Mouse (Mus musculus) heart, adult 2 months (tissue): ENCODE data around the gene Dnajb6. TPM values are rescaled to one million over a fixed set of nuclear protein-coding genes. Genes with fewer than 3 reads are reported as not detected.

ENCODE experiments used
- DNase-seq, 2 experiments: peaks; one replicate each; pipeline ENCODE4 v3.0.0; 2021
- H3K27ac ChIP-seq: fragments of 200-600 bp; 2 replicates; pipeline ENCODE4 v1.8.1; 2022
- H3K27me3 ChIP-seq: fragments of 200-500 bp; 2 replicates; pipeline ENCODE4 v1.6.1; 2012; ENCODE audit warnings: mild to moderate bottlenecking, low read length, inconsistent platforms, mixed read lengths; ENCODE audit not compliant: control insufficient read depth, insufficient read depth
- H3K36me3 ChIP-seq: fragments of 200-500 bp; 2 replicates; pipeline ENCODE4 v1.6.1; 2012; ENCODE audit warnings: low read length, inconsistent platforms; ENCODE audit not compliant: control insufficient read depth, insufficient read depth
- H3K4me1 ChIP-seq: fragments of 200-500 bp; 2 replicates; pipeline ENCODE4 v1.6.1; 2011; ENCODE audit warnings: low read length; ENCODE audit not compliant: control insufficient read depth, insufficient read depth
- H3K4me3 ChIP-seq: fragments of 200-600 bp; 2 replicates; pipeline ENCODE4 v1.8.1; 2022
- H3K79me2 ChIP-seq: fragments of 200-500 bp; replicated peaks from 2 replicates; pipeline ENCODE4 v1.6.1; 2012; ENCODE audit warnings: mild to moderate bottlenecking, inconsistent platforms, low read length, moderate library complexity, mixed read lengths; ENCODE audit not compliant: control insufficient read depth, insufficient read depth
- H3K9ac ChIP-seq: fragments of 200-500 bp; 2 replicates; pipeline ENCODE4 v1.6.1; 2012; ENCODE audit warnings: low read depth, mild to moderate bottlenecking, control low read depth, inconsistent platforms, low read length, mixed read lengths
- CTCF ChIP-seq: fragments of 200-600 bp; IDR thresholded peaks from 2 replicates; pipeline ENCODE4 v1.8.1; 2022; ENCODE audit warnings: antibody characterized with exemption, mild to moderate bottlenecking, moderate library complexity
- EP300 ChIP-seq: fragments of 200-500 bp; IDR thresholded peaks from 2 replicates; pipeline ENCODE4 v1.6.1; 2011; ENCODE audit warnings: low read depth, low read length, control low read depth; ENCODE audit not compliant: insufficient read depth
- POLR2A ChIP-seq: fragments of 200-500 bp; IDR thresholded peaks from 2 replicates; pipeline ENCODE4 v1.6.1; 2011; ENCODE audit warnings: mild to moderate bottlenecking, low read depth, low read length, control low read depth; ENCODE audit not compliant: insufficient read depth
- WGBS: fragments of 180-500 bp; shearing (Covaris S2); methylation state at CpG from one replicate; pipeline ENCODE4 v1.1.7; 2018; 5-methylcytosine and 5-hydroxymethylcytosine counted together
- intact Hi-C: fragments of 180-260 bp; cut with DNase I; formaldehyde crosslinking; loops from one replicate; pipeline ENCODE4 v1.15.1; 2025
- polyA plus RNA-seq: library from polyadenylated mRNA; depleted of rRNA; stranded (reverse); fragments of >200 nt; gene quantifications from 2 replicates; pipeline ENCODE4 v1.2.3, GENCODE M21; 2012
- total RNA-seq, 2 experiments: library from RNA; stranded (reverse); gene quantifications; 2 replicates each; pipeline ENCODE4 v1.2.3; 2021

Dnajb6 gene
- total and polyA plus RNA-seq, 3 experiments: 34.0 to 78.4 (median 71.0) TPM

DNA sequence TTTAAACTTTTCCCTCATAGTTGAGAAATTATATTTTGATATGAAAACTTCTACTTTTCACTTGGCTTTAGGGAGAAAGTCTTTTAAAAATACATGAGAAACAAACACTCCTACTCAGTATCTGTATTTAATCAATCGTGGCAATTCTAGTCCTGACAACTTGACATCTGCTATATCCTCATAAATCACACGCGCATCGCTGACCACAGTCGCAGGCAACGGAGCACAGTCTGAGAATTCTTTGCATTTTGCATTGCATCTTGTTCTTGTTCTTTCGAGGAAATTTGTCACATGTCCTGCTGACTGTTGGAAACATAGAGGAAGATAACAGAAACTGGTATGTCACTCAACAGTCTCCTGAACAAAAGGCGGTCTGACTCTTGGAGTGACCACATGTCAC is 116.9 kb downstream of the Dnajb6 start:
- peaks cover 5% of the 10 kb centered on the region for H3K4me1 ChIP-seq
- TF ChIP-seq POLR2A (no peak), CTCF (no peak), EP300 (no peak)
- intact Hi-C loops: no loop called here
- no peaks in the 10 kb centered on the region for H3K27me3 ChIP-seq
- H3K4me3 ChIP-seq: no peak overlapping the region
- no peaks in the 10 kb centered on the region for H3K79me2 ChIP-seq
- no peak overlapping the region for H3K27ac ChIP-seq
- peaks cover 3% of the 10 kb centered on the region for H3K36me3 ChIP-seq
- DNase-seq: no peak
- 76% methylated on average over 8 of the region's 8 CpGs for WGBS
- H3K9ac ChIP-seq: no peak overlapping the region

DNA sequence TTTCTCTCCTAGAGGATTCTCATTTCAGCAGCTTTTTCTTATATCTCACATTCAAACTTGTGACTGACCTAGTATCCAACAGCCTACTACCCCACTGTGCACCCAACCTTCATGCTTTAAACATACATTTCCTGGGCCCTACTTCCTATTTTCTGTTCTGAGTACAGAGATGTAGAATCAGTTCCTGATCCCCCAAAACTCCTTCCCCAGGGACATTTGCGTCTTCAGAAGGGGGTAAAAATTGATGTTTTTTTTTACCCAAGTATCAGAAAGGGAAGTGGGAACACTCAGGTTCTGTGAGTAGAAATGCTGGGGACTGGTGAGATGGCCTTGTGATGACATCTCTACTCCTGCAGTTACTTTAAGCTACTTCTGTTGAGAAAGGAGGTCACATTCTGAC is 117.5 kb downstream of the Dnajb6 start:
- Histone ChIP-seq H3K4me1 (peaks cover 5% of the 10 kb centered on the region), H3K36me3 (peaks cover 3% of the 10 kb centered on the region), H3K9ac (no peak overlapping the region), H3K4me3 (no peak overlapping the region), H3K27me3 (no peaks in the 10 kb centered on the region), H3K27ac (no peak overlapping the region), H3K79me2 (no peaks in the 10 kb centered on the region)
- DNase-seq: no peak
- TF ChIP-seq CTCF (no peak), EP300 (no peak), POLR2A (no peak)
- 83% methylated on average over 1 of the region's 1 CpGs for WGBS
- intact Hi-C loops: no loop called here

DNA sequence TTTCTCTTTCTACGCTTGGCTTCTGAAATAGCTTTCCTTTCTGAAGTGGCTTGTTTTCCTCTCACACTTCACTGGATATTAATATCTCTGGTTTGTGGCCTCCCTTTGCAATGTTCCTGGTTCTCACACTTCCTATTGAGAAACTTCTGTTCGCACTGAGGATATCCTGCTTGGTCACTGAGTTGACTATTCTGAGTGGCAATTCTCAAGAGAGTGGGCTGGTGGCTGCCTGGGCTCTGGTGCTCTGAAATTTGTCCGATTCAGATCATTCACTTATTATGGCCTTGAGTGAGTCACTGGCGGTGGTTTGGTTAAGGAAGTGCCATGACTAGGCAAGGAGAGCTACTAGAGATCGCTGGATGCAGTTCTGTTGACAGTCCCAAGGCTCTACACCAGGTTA is 118.9 kb downstream of the Dnajb6 start:
- TF ChIP-seq CTCF (no peak), EP300 (no peak), POLR2A (no peak)
- DNase-seq: peak in 1 of 2 experiments; percentile 21
- H3K4me3 ChIP-seq: no peak overlapping the region
- H3K27me3 ChIP-seq: no peaks in the 10 kb centered on the region
- WGBS: 44% methylated on average over 5 of the region's 5 CpGs
- no peak overlapping the region for H3K9ac ChIP-seq
- peak overlapping the region; percentile 26 for H3K27ac ChIP-seq
- H3K4me1 ChIP-seq: peaks cover 5% of the 10 kb centered on the region
- H3K36me3 ChIP-seq: no peaks in the 10 kb centered on the region; the same call in 1 of the 2 replicates
- intact Hi-C loops: no loop called here
- no peaks in the 10 kb centered on the region for H3K79me2 ChIP-seq

DNA sequence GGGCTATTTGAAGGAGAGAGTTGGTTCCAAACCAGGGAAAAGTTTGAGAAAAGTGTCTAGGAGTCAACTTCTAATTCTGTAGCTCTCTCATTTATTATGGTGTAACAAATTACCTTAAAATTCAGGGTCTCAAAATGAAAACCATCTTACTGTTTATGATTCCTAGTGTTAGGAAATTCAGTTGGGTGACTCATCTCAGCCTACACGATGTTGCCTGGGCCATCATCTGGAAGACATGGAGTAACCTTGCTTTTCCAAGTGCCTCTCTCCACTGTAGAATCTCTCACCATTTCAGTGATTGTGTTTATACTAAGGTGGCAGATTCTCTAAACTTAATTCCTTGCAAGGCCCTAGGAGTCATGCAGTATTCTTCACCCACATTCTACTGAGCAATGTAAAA is 119.5 kb downstream of the Dnajb6 start:
- no peak for TF ChIP-seq CTCF
- no peak for TF ChIP-seq POLR2A
- no peak for TF ChIP-seq EP300
- no peak overlapping the region for H3K9ac ChIP-seq
- H3K36me3 ChIP-seq: no peaks in the 10 kb centered on the region; the same call in 1 of the 2 replicates
- DNase-seq: no peak
- H3K27me3 ChIP-seq: no peaks in the 10 kb centered on the region
- WGBS: 37% methylated on average over 1 of the region's 1 CpGs
- intact Hi-C loops: no loop called here
- H3K4me1 ChIP-seq: peaks cover 5% of the 10 kb centered on the region
- H3K4me3 ChIP-seq: no peak overlapping the region
- H3K27ac ChIP-seq: peak overlapping the region; percentile 26
- H3K79me2 ChIP-seq: no peaks in the 10 kb centered on the region

DNA sequence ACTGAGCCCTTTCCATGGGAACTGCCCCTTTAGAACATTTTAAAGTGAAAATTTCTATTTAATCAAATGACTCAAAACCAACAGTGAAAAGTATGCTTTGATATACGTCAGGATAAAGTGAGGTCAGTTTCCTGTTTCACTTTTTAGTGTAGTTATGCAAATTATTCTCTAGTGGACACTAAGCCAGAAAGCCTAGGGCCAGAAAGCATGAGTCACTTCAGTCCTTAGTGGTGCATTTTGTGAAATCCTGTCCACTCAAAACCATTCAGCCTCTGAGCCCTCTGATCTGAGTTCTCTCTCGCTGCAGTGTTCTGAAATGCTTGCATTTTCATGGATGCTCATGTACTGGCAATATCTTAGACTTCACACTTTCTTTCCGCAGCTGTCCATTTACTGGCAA is 126.0 kb downstream of the Dnajb6 start:
- Histone ChIP-seq H3K4me3 (no peak overlapping the region), H3K36me3 (peaks cover 10% of the 10 kb centered on the region), H3K4me1 (peaks cover 10% of the 10 kb centered on the region), H3K9ac (no peak overlapping the region), H3K27ac (no peak overlapping the region), H3K27me3 (no peaks in the 10 kb centered on the region), H3K79me2 (no peaks in the 10 kb centered on the region)
- DNase-seq: peak in 1 of 2 experiments; percentile 9
- intact Hi-C loops: loop anchor here (5.0 kb wide), 1 partner anchor 36 kb away; no protein-coding TSS in a partner anchor
- TF ChIP-seq POLR2A: no peak
- TF ChIP-seq CTCF: no peak
- TF ChIP-seq EP300: no peak
- WGBS: 58% methylated on average over 3 of the region's 3 CpGs

DNA sequence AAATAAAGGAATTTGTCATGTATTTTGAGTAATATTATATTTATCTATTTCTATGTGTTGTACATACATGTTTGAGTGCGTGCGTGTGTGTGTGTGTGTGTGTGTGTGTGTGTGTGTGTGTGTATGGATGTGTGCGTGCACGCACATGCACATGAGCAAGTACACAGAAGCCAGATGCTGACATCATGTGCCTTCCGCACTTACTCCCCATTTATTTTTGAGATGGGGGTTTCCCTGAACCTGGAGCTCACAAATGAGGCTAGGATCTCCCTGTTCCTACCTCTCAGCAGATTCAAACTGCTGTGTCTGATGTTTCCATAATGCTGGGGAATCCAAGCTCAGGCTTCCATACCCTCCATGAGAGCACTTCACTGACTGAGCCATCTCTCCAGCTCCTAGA is 126.9 kb downstream of the Dnajb6 start:
- peaks cover 10% of the 10 kb centered on the region for H3K36me3 ChIP-seq
- H3K27ac ChIP-seq: no peak overlapping the region
- peaks cover 10% of the 10 kb centered on the region for H3K4me1 ChIP-seq
- intact Hi-C loops: loop anchor here (5.0 kb wide), 1 partner anchor 35 kb away; no protein-coding TSS in a partner anchor
- WGBS: 96% methylated on average over 5 of the region's 5 CpGs
- no peak for DNase-seq
- H3K4me3 ChIP-seq: no peak overlapping the region
- H3K9ac ChIP-seq: no peak overlapping the region
- H3K79me2 ChIP-seq: no peaks in the 10 kb centered on the region
- no peaks in the 10 kb centered on the region for H3K27me3 ChIP-seq
- TF ChIP-seq EP300 (no peak), CTCF (no peak), POLR2A (no peak)
